Mouse (Mus musculus): Measurements from ENCODE around the gene Pacsin3.

GRCm38 (mm10) chr2:91257126-91257980, 1.6 kb downstream of the Pacsin3 start:
- TF ChIP-seq CTCF (conservative IDR thresholded peaks at IDR 0.05; ENCODE audit: low read length) (no peak), POU5F1 (IDR thresholded peaks at IDR 0.05; ENCODE audit: borderline replicate concordance, low read length) (no peak), NANOG (IDR thresholded peaks at IDR 0.05; ENCODE audit: borderline replicate concordance, low read length) (no peak)

All from E14TG2a.4 (cell line).